Mouse (Mus musculus): ENCODE results near the gene Gm3594. TPM values are rescaled to one million over a fixed set of nuclear protein-coding genes. Genes with fewer than 3 reads are reported as not detected.

Gene Gm3594
- not detected for polyA plus RNA-seq (2014; fragmentation: Illumina TruSeq; extraction: RNeasy Lipid Tissue Mini Kit (QIAGEN cat#74804))

DNA sequence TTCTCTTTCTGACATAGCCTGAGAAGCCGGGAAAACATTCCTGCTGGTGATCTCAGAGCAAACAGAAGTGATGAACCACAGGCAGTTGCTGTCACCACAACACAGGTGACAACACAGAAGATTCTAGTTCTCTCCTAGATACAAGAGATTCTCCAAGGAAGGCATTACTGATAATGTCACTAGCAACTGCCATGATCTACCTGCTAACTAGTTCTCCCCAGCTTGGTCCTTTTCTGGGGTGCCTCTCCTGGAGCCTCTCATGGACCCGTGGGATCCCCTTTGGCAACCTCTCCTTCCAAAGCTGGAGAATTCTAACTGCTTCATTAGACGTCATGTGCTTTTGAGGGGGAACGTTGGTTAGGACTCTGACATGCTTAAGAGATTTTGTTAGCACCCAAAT lies at the start of gene Gm3594:
Gene Gm3594 (minus strand): TSS at position 101 of the 400 bp plus-strand sequence.

DNA sequence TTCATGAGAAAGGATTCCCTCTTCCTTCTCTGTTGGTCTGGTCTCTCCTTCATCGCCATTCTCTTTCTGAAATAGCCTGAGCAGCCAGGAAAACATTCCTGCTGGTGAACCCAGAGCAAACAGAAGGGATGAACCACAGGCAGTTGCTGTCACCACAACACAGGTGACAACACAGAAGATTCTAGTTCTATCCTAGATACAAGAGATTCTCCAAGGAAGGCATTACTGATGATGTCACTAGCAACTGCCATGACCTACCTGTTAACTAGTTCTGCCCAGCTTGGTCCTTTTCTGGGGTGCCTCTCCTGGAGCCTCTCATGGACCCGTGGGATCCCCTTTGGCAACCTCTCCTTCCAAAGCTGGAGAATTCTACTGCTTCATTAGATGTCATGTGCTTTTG lies 32.0 kb downstream of the Gm3594 start, which contains the start of gene Gm3591:
Gene Gm3591 (minus strand): TSS at position 101 of the 400 bp plus-strand sequence.

DNA sequence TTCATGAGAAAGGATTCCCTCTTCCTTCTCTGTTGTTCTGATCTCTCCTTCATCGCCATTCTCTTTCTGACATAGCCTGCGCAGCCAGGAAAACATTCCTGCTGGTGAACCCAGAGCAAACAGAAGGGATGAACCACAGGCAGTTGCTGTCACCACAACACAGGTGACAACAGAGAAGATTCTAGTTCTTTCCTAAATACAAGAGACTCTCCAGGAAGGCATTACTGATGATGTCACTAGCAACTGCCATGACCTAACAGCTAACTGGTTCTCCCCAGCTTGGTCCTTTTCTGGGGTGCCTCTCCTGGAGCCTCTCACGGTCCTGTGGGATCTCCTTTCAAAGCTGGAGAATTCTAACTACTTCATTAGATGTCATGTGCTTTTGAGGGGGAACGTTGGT lies 54.2 kb downstream of the Gm3594 start, which contains the start of gene Gm16440:
Gene Gm16440 (minus strand): TSS at position 101 of the 400 bp plus-strand sequence.

Other genes starting within 250 kb of the Gm3594 start
- not detected for gene Gm21560, start 225.3 kb downstream of the Gm3594 start, polyA plus RNA-seq (2014; fragmentation: Illumina TruSeq; extraction: RNeasy Lipid Tissue Mini Kit (QIAGEN cat#74804))
- gene Gm3411, start 157.4 kb downstream of the Gm3594 start, polyA plus RNA-seq (2014; fragmentation: Illumina TruSeq; extraction: RNeasy Lipid Tissue Mini Kit (QIAGEN cat#74804)), result not detected
- gene Gm21103, start 139.8 kb downstream of the Gm3594 start, polyA plus RNA-seq (2014; fragmentation: Illumina TruSeq; extraction: RNeasy Lipid Tissue Mini Kit (QIAGEN cat#74804)), result not detected
- not detected for gene Gm3618, start 100.9 kb downstream of the Gm3594 start, polyA plus RNA-seq (2014; fragmentation: Illumina TruSeq; extraction: RNeasy Lipid Tissue Mini Kit (QIAGEN cat#74804))
- gene Gm16440, start 54.3 kb downstream of the Gm3594 start, polyA plus RNA-seq (2014; fragmentation: Illumina TruSeq; extraction: RNeasy Lipid Tissue Mini Kit (QIAGEN cat#74804)), result not detected
- 0.31 TPM for gene Gm3591, start 32.1 kb downstream of the Gm3594 start, polyA plus RNA-seq (2014; fragmentation: Illumina TruSeq; extraction: RNeasy Lipid Tissue Mini Kit (QIAGEN cat#74804))
- gene Gm8356, start 92.7 kb upstream of the Gm3594 start, polyA plus RNA-seq (2014; fragmentation: Illumina TruSeq; extraction: RNeasy Lipid Tissue Mini Kit (QIAGEN cat#74804)), result not detected
- gene Gm3629, start 146.0 kb upstream of the Gm3594 start, polyA plus RNA-seq (2014; fragmentation: Illumina TruSeq; extraction: RNeasy Lipid Tissue Mini Kit (QIAGEN cat#74804)), result not detected
- gene Gm3460, start 177.8 kb upstream of the Gm3594 start, polyA plus RNA-seq (2014; fragmentation: Illumina TruSeq; extraction: RNeasy Lipid Tissue Mini Kit (QIAGEN cat#74804)), result not detected
- gene Gm10251, start 239.6 kb upstream of the Gm3594 start, polyA plus RNA-seq (2014; fragmentation: Illumina TruSeq; extraction: RNeasy Lipid Tissue Mini Kit (QIAGEN cat#74804)), result not detected

All from ovary, adult 10 weeks (tissue).